Mouse (Mus musculus) hindbrain, embryonic 15.5 days (tissue): ENCODE results near the gene Cdc6. TPM values are rescaled to one million over a fixed set of nuclear protein-coding genes. Genes with fewer than 3 reads are reported as not detected.

Experiments
- ATAC-seq: fragments of 200-750 bp; cut with Nextera tagmentation; 2 replicates; pipeline ENCODE4 v1.8.0; 2017; ENCODE audit warnings: low read depth, moderate number of reproducible peaks, moderate TSS enrichment; ENCODE audit not compliant: low FRiP score
- H3K27ac ChIP-seq: fragments of 300-500 bp; sonication (generic); replicated peaks from 2 replicates; pipeline ENCODE4 v1.5.1; 2015; ENCODE audit warnings: mild to moderate bottlenecking, inconsistent platforms
- H3K27me3 ChIP-seq: fragments of 300-500 bp; sonication (generic); 2 replicates; pipeline ENCODE4 v1.6.1; 2015; ENCODE audit warnings: control low read depth, inconsistent platforms
- H3K36me3 ChIP-seq: fragments of 300-500 bp; sonication (generic); 2 replicates; pipeline ENCODE4 v1.6.1; 2015; ENCODE audit warnings: control low read depth, inconsistent platforms
- H3K4me1 ChIP-seq: fragments of 300-500 bp; sonication (generic); replicated peaks from 2 replicates; pipeline ENCODE4 v1.6.1; 2015; ENCODE audit warnings: control low read depth, inconsistent platforms
- H3K4me2 ChIP-seq: fragments of 300-500 bp; sonication (generic); 2 replicates; pipeline ENCODE4 v1.6.1; 2015; ENCODE audit warnings: moderate library complexity, mild to moderate bottlenecking, inconsistent platforms
- H3K4me3 ChIP-seq: fragments of 300-500 bp; sonication (generic); 2 replicates; pipeline ENCODE4 v1.5.1; 2015; ENCODE audit warnings: mild to moderate bottlenecking, inconsistent platforms
- H3K9ac ChIP-seq: fragments of 300-500 bp; sonication (generic); 2 replicates; pipeline ENCODE4 v1.6.1; 2015; ENCODE audit warnings: inconsistent platforms
- H3K9me3 ChIP-seq: fragments of 300-500 bp; sonication (generic); 2 replicates; pipeline ENCODE4 v1.6.1; 2016; ENCODE audit warnings: control low read depth, inconsistent platforms
- WGBS: fragments of 180-500 bp; shearing (Covaris S2); methylation state at CpG from one replicate; pipeline ENCODE4 v1.1.7; 2015; 5-methylcytosine and 5-hydroxymethylcytosine counted together
- polyA plus RNA-seq: library from polyadenylated mRNA; unstranded; fragments of >200 nt; fragmentation: Nextera tagmentation; extraction: Ambion mirVana; gene quantifications from 2 replicates; pipeline ENCODE4 v1.2.1, GENCODE M21; 2015

Cdc6 gene
- polyA plus RNA-seq, 1 experiment from 2014 or later, result 5.5 TPM

GRCm38 (mm10) chr11:98951026-98951906, 43.7 kb downstream of the Cdc6 start:
- Histone ChIP-seq H3K36me3 (no peaks in the 10 kb centered on the region), H3K9ac (no peak overlapping the region), H3K27me3 (no peaks in the 10 kb centered on the region), H3K4me2 (0 out of 2 replicates have a peak overlapping the region, but pooled peaks have one; percentile 9), H3K27ac (peak overlapping the region; percentile 79), H3K4me3 (no peak overlapping the region), H3K9me3 (no peaks in the 10 kb centered on the region), H3K4me1 (peaks cover 61% of the 10 kb centered on the region)
- WGBS, result 43% methylated on average over 14 of the region's 16 CpGs
- peak; percentile 81 for ATAC-seq

- Histone ChIP-seq H3K9me3 (no peaks in the 10 kb centered on the region), H3K4me2 (no peak overlapping the region), H3K27ac (no peak overlapping the region), H3K9ac (no peak overlapping the region), H3K4me1 (peaks cover 61% of the 10 kb centered on the region), H3K27me3 (no peaks in the 10 kb centered on the region), H3K4me3 (no peak overlapping the region), H3K36me3 (no peaks in the 10 kb centered on the region)
- ATAC-seq, result no peak
- 85% methylated on average over 1 of the region's 1 CpGs for whole genome bisulfite sequencing
Measured at GRCm38 (mm10) chr11:98952111-98952510, 44.5 kb downstream of the Cdc6 start.

DNA sequence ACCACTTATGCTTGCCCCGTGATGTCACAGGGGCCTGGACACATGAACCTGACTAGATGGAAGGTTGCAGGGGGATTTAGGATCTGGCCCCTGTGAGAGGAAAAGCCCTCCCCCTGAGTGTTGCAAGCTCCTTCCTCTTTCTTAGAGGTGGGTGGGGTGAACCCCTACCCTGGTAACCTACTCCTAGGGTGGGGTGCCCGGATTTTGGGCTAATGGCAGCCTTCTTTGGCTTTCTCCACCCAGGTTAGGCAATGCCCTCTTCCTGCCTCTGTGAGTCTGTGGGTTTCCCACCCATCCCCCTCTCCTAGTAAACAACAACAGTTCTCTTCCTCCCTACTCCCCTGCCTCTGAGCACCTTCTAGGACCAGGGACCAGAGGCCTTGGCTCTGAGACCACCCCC, 45.1 kb downstream of the Cdc6 start:
- no peak for ATAC-seq
- no peak overlapping the region for H3K27ac ChIP-seq
- peaks cover 55% of the 10 kb centered on the region for H3K4me1 ChIP-seq
- H3K36me3 ChIP-seq, result no peaks in the 10 kb centered on the region
- H3K4me3 ChIP-seq, result no peak overlapping the region
- no peaks in the 10 kb centered on the region for H3K9me3 ChIP-seq
- H3K27me3 ChIP-seq, result no peaks in the 10 kb centered on the region
- 73% methylated on average over 2 of the region's 2 CpGs for WGBS
- no peak overlapping the region for H3K4me2 ChIP-seq
- H3K9ac ChIP-seq, result no peak overlapping the region

GRCm38 (mm10) chr11:98953361-98953760, 45.8 kb downstream of the Cdc6 start:
- H3K9me3 ChIP-seq, result no peaks in the 10 kb centered on the region
- no peak overlapping the region for H3K27ac ChIP-seq
- H3K9ac ChIP-seq, result no peak overlapping the region
- H3K36me3 ChIP-seq, result no peaks in the 10 kb centered on the region
- H3K4me3 ChIP-seq, result no peak overlapping the region
- H3K27me3 ChIP-seq, result no peaks in the 10 kb centered on the region
- no peak overlapping the region for H3K4me2 ChIP-seq
- ATAC-seq, result no peak
- WGBS, result 9% methylated on average over 2 of the region's 2 CpGs
- peaks cover 54% of the 10 kb centered on the region for H3K4me1 ChIP-seq

GRCm38 (mm10) chr11:98953835-98954320, 46.3 kb downstream of the Cdc6 start:
- ATAC-seq, result no peak
- Histone ChIP-seq H3K9ac (no peak overlapping the region), H3K4me3 (no peak overlapping the region), H3K9me3 (no peaks in the 10 kb centered on the region), H3K4me2 (peak overlapping the region; percentile 45), H3K27me3 (no peaks in the 10 kb centered on the region), H3K27ac (peak overlapping the region; percentile 68; the same call in 1 of the 2 replicates), H3K36me3 (no peaks in the 10 kb centered on the region), H3K4me1 (peaks cover 56% of the 10 kb centered on the region)
- WGBS, result 34% methylated on average over 13 of the region's 13 CpGs

DNA sequence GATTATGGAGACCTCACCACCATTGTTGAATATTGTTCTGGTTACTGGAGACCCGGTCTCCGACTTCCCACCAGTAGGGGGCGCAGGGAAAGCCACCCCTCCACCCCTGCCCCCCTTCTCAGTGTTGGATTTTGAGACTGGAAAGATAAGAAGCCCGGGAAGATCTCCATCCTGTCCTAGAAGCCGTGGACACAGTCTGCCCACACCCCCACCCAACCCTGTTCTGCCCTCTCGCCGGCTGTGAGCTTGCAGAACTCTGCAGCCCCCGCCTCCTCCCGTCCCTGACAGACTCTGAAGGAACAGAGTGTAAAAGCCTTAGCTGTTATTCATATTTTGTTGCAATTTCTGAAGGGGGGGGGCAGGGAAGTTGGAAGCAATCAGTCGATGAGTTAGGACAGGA, 46.8 kb downstream of the Cdc6 start:
- peak; percentile 3; the same call in 1 of the 2 replicates for ATAC-seq
- Histone ChIP-seq H3K9ac (no peak overlapping the region), H3K27ac (peak overlapping the region; percentile 68), H3K36me3 (no peaks in the 10 kb centered on the region), H3K4me2 (peak overlapping the region; percentile 45), H3K9me3 (no peaks in the 10 kb centered on the region), H3K27me3 (no peaks in the 10 kb centered on the region), H3K4me3 (no peak overlapping the region), H3K4me1 (peaks cover 59% of the 10 kb centered on the region)
- 8% methylated on average over 10 of the region's 10 CpGs for WGBS

GRCm38 (mm10) chr11:98954801-98955706, 47.5 kb downstream of the Cdc6 start:
- Histone ChIP-seq H3K9ac (no peak overlapping the region; the same call in 1 of the 2 replicates), H3K4me2 (peak overlapping the region; percentile 45), H3K36me3 (no peaks in the 10 kb centered on the region), H3K4me1 (peaks cover 59% of the 10 kb centered on the region), H3K27me3 (no peaks in the 10 kb centered on the region), H3K27ac (peak overlapping the region; percentile 68), H3K9me3 (no peaks in the 10 kb centered on the region), H3K4me3 (no peak overlapping the region)
- no peak for ATAC-seq
- 15% methylated on average over 15 of the region's 17 CpGs for WGBS

- ATAC-seq, result no peak
- WGBS, result 42% methylated on average over 5 of the region's 7 CpGs
- Histone ChIP-seq H3K4me3 (no peak overlapping the region), H3K4me2 (no peak overlapping the region), H3K4me1 (peaks cover 58% of the 10 kb centered on the region), H3K36me3 (no peaks in the 10 kb centered on the region), H3K27ac (no peak overlapping the region), H3K9ac (no peak overlapping the region), H3K9me3 (no peaks in the 10 kb centered on the region), H3K27me3 (no peaks in the 10 kb centered on the region)
Measured at GRCm38 (mm10) chr11:98955707-98956235, 48.2 kb downstream of the Cdc6 start.

DNA sequence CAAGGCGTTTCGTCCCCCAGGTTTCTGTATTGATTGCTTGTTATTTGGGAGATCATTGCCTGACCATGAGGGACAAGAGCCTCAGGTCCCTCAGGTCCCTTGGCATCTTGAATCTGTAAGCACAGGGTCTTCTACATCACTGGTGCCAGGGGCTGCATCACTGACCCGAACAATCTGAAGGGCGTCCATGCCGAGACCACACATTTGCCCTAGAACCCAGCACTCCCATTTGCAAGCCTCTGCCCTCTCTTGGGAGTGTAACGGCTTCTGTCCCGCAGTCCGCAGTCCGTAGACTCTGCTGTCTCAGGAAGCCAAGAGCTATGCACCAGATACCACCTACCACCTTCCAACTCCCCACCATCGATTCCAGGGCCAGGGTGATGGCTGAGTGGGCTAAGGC, 48.7 kb downstream of the Cdc6 start:
- H3K4me2 ChIP-seq, result no peak overlapping the region
- ATAC-seq, result no peak
- no peak overlapping the region for H3K27ac ChIP-seq
- no peaks in the 10 kb centered on the region for H3K27me3 ChIP-seq
- no peaks in the 10 kb centered on the region for H3K36me3 ChIP-seq
- H3K4me1 ChIP-seq, result peaks cover 58% of the 10 kb centered on the region
- H3K9me3 ChIP-seq, result no peaks in the 10 kb centered on the region
- H3K9ac ChIP-seq, result no peak overlapping the region
- no peak overlapping the region for H3K4me3 ChIP-seq
- WGBS, result 83% methylated on average over 9 of the region's 10 CpGs

GRCm38 (mm10) chr11:98959437-98960312, 52.1 kb downstream of the Cdc6 start:
- H3K27ac ChIP-seq, result peak overlapping the region; percentile 85
- H3K9me3 ChIP-seq, result no peaks in the 10 kb centered on the region
- ATAC-seq, result peak; percentile 21; the same call in 1 of the 2 replicates
- H3K27me3 ChIP-seq, result no peaks in the 10 kb centered on the region
- H3K4me3 ChIP-seq, result peak overlapping the region; percentile 71
- H3K9ac ChIP-seq, result peak overlapping the region; percentile 61
- H3K4me2 ChIP-seq, result peak overlapping the region; percentile 98
- under 1% methylated on average over 42 of the region's 43 CpGs for WGBS
- no peaks in the 10 kb centered on the region for H3K36me3 ChIP-seq
- H3K4me1 ChIP-seq, result peaks cover 72% of the 10 kb centered on the region
